Mouse (Mus musculus): ENCODE results near the gene Gm7792.
"Not testable (repeated sequence)": the region's sequence is repeated elsewhere in the genome, so short reads cannot be mapped to it uniquely, and the experiment has no call there.

Gm7792 gene

GRCm38 (mm10) chr5:93843476-93843875 lies at the start of gene Gm7792:
Gene Gm7792, plus strand, starts transcription at chr5:93843776.
- DNase-seq (ENCODE audit: low read depth, low spot score) = not testable (repeated sequence)

All from telencephalon, adult 2 months (tissue).